Mouse (Mus musculus): ENCODE measurements at regions not wholly inside any gene's neighbourhood (a gene's known extent, or its start where the extent isn't known, plus 50 kb on each side); places are given as distances from the start of the nearest gene placed in this dataset.

DNA sequence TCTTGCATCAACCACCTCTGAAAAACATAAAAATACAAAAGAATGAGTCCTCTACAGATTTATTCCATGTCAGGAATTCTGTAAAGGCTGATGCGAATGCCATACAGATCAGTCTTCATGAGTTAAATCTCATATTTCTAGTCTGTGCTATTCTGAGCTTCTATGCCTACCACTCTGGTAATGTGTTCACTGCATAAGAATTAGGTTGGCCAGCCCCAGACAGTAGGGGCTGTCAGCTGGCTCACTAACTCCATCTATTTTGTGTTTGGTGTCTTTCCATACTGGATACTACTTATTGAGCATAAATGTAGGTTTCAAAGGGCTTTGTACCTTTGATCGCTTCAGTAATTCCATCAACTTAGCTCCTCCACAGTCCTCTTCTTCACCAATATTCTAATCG is 121.2 kb upstream of the Zwint start:
- TF ChIP-seq POLR2A (IDR thresholded peaks at IDR 0.05; ENCODE audit: extremely low read depth, insufficient read depth, low read length) (no peak), CTCF (IDR thresholded peaks at IDR 0.05; ENCODE audit: low read depth, low read length) (no peak)
